Mouse (Mus musculus) kidney, adult 10 weeks (tissue): ENCODE results near the gene Emc8. TPM values are rescaled to one million over a fixed set of nuclear protein-coding genes. Genes with fewer than 3 reads are reported as not detected.

Experiments
- polyA plus RNA-seq: library from polyadenylated mRNA; stranded (reverse); fragments of 350-450 nt; fragmentation: Illumina TruSeq; extraction: RNeasy Lipid Tissue Mini Kit (QIAGEN cat#74804); gene quantifications from one replicate; pipeline ENCODE4 v1.2.3, GENCODE M21; 2014; ENCODE audit warnings: low read depth, low replicate concordance

Gene Emc8
- polyA plus RNA-seq = 7.0 TPM

GRCm38 (mm10) chr8:120668374-120668905 is at the start of gene Emc8:
TSS of gene Emc8 (minus strand) at chr8:120668573.

GRCm38 (mm10) chr8:120667561-120668373 is 606 bp downstream of the Emc8 start, which contains the start of the genes Gm27021 and Cox4i1:
TSS of gene Gm27021 (minus strand) at chr8:120668079.
TSS of gene Cox4i1 (plus strand) at chr8:120668222.

GRCm38 (mm10) chr8:120647532-120647931 is 20.8 kb downstream of the Emc8 start, which contains the start of gene 1190005I06Rik:
TSS of gene 1190005I06Rik (minus strand) at chr8:120647632.

Other genes starting within 250 kb of the Emc8 start
- not detected for gene Gins2, start 79.3 kb downstream of the Emc8 start, polyA plus RNA-seq
- not detected for gene 1190005I06Rik, start 20.9 kb downstream of the Emc8 start, polyA plus RNA-seq
- not detected for gene Gm27021, start 494 bp downstream of the Emc8 start, polyA plus RNA-seq
- 57.4 TPM for gene Cox4i1, start 351 bp downstream of the Emc8 start, polyA plus RNA-seq
- gene Irf8, start 67.8 kb upstream of the Emc8 start, polyA plus RNA-seq = 0.85 TPM